Mouse (Mus musculus) telencephalon, adult 2 months (tissue): ENCODE measurements at regions not wholly inside any gene's neighbourhood (a gene's known extent, or its start where the extent isn't known, plus 50 kb on each side); places are given as distances from the start of the nearest gene placed in this dataset.

Experiments used
- DNase-seq: peaks from one replicate; pipeline ENCODE4 v3.0.0-alpha.2; 2011; ENCODE audit warnings: low read depth, low spot score

DNA sequence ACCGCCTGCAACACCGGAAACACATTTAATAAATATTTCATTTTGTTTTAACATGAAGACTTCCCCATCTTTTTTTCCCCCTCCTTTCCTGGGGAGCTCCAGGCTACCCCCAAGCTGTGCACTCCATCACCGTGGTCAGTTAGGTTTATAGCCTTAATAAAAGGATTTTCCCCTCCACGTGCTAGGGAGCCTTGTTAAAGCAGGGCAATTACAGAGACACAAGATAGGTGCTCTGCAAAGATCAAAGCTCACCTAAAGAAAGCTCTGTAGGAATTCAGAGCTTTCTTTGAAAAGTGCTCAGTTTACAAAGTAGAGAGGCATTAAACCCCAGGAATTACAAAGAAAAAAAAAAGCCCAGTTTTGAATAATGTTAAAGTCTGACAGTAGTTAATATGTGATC is 61.6 kb upstream of the Etaa1 start:
- DNase-seq = no peak

DNA sequence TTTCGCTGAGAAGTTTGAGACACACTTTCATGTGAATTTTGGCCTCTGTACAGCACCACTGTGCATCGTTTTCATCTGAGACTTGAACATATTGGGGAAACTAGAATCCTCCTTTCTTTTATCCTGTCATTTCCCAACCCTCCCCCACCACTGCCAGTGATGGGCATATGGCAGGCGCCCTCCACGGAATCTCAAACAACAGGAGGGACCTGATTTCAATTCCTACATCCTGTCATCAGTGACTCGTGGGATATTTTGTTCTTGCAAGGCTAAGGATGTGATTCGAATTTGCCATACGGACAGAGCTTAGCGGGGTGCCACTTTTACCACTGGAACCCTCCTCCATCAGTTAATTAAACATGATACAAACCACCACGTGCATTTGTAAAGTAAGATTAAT is 60.9 kb upstream of the Etaa1 start:
- DNase-seq = no peak

DNA sequence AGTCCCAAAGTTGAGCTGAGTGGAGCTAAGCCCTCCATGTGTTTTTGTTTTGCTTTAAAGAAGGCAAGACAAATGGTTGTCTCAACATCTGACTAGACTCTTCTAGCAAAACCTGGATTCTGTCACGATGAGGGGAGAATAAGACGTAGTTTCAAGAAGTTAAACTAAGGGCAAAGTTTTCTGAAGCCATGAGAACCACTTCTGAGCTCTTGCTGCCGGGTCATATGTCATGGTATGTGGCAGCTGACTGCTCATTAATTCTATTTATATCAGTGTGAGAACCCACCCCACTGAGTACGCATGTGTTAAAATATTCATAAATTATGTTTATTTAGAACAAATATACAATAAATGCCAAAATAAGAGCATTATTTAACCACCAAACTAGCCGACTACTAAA is 58.4 kb upstream of the Etaa1 start:
- no peak for DNase-seq

DNA sequence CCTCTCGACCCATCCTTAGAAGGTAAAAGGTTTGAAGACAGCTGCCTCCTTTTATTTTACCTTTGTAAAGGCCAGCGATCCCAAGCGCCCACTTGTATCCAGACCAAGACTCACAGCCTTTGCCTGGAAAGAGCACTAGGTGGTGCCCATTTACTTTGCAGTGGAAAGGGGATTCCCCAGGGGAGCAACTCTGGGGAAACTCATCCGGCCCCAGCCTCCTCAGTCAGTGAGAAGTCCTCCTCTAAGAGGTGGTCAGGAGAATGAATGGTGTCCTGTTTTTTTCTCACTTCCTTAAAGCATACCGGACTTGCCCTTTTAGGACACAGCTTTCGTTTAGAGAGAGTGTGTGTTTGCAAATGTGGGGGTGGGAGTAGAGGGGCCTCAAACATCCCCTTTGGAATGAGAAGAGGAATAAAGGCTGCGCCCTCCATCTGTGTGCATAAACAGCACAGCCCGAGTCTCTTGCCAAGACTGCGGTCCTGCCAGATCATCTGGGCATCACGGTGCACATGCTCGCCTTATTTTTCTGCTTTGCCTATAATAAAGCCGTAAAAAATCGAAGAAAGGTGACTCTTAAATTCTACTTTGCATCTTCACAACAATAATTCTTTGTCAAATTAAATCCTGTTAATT is 57.5 kb upstream of the Etaa1 start:
- no peak for DNase-seq

DNA sequence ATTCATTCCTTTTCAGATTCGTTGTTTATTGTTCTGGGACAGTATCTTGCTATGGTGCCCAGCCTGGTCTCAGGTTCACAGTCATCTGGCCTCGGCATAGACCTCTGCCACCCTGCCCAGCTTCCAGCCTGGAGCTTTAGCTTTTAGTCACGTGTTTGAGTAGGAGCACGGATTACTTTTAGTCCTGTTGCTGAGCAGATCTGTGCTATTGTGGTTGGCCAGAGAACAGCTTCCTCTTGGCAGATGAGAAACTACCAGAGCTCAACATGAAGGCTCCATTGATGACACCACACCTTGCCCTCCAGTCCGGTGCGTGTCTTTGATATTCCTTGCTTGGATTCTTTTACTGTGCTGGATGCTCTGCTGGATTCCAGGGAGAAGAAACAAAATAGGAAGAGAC is 54.5 kb upstream of the Etaa1 start:
- no peak for DNase-seq
